Mouse (Mus musculus) CD4-positive, CD25-positive, alpha-beta regulatory T cell, adult 2 months (primary cell): ENCODE measurements around the gene Mgat1.

Experiments used
- DNase-seq: peaks from one replicate; pipeline ENCODE4 v3.0.0-alpha.2; 2012; ENCODE audit warnings: low read depth, low spot score

The Mgat1 gene

GRCm38 (mm10) chr11:49241471-49241870, 2.5 kb upstream of the Mgat1 start:
- DNase-seq: no peak

GRCm38 (mm10) chr11:49242944-49243626, 906 bp upstream of the Mgat1 start:
- DNase-seq: no peak

GRCm38 (mm10) chr11:49244595-49244930, 572 bp downstream of the Mgat1 start:
- no peak for DNase-seq

- DNase-seq: peak; percentile 34
Observed at GRCm38 (mm10) chr11:49245176-49245575, 1.2 kb downstream of the Mgat1 start.

- no peak for DNase-seq
Observed at GRCm38 (mm10) chr11:49245634-49246415, 1.8 kb downstream of the Mgat1 start.

GRCm38 (mm10) chr11:49246523-49246922, 2.5 kb downstream of the Mgat1 start:
- DNase-seq: no peak

GRCm38 (mm10) chr11:49247255-49247654, 3.3 kb downstream of the Mgat1 start:
- DNase-seq: peak; percentile 63

- peak; percentile 59 for DNase-seq
Observed at GRCm38 (mm10) chr11:49248226-49248973, 4.4 kb downstream of the Mgat1 start.

GRCm38 (mm10) chr11:49248974-49249700, 5.1 kb downstream of the Mgat1 start:
- peak; percentile 36 for DNase-seq

GRCm38 (mm10) chr11:49249811-49250421, 5.9 kb downstream of the Mgat1 start:
- DNase-seq: peak; percentile 79

- DNase-seq: peak; percentile 72
Observed at GRCm38 (mm10) chr11:49250422-49251379, 6.7 kb downstream of the Mgat1 start.

GRCm38 (mm10) chr11:49251380-49251761, 7.4 kb downstream of the Mgat1 start:
- no peak for DNase-seq

GRCm38 (mm10) chr11:49252048-49252447, 8.1 kb downstream of the Mgat1 start:
- no peak for DNase-seq

GRCm38 (mm10) chr11:49253035-49253434, 9.0 kb downstream of the Mgat1 start:
- DNase-seq: no peak

- no peak for DNase-seq
Observed at GRCm38 (mm10) chr11:49259296-49259695, 15.3 kb downstream of the Mgat1 start.

GRCm38 (mm10) chr11:49259829-49260228, 15.8 kb downstream of the Mgat1 start:
- no peak for DNase-seq

GRCm38 (mm10) chr11:49260598-49261312, 16.8 kb downstream of the Mgat1 start:
- DNase-seq: no peak

- no peak for DNase-seq
Observed at GRCm38 (mm10) chr11:49261313-49261855, 17.4 kb downstream of the Mgat1 start.

GRCm38 (mm10) chr11:49262286-49262685, 18.3 kb downstream of the Mgat1 start:
- DNase-seq: no peak
